Mouse (Mus musculus): ENCODE results near the gene Plcd3. TPM values are rescaled to one million over a fixed set of nuclear protein-coding genes. Genes with fewer than 3 reads are reported as not detected.

The Plcd3 gene
- total RNA-seq (2021), result 1 to 10 TPM; 8.7 to 8.9 TPM
- long read RNA-seq, experiment 1, partial matches to known transcripts, result 1 of 1 reads
- long read RNA-seq, experiment 1, other reads (novel, unspliced or antisense), result 0 of 1 reads
- long read RNA-seq, experiment 2, transcript Plcd3-201 (15 exons, 3,023 nt), result major isoform, 6 of 16 reads
- long read RNA-seq, experiment 2, partial matches to known transcripts, result 4 of 16 reads
- long read RNA-seq, experiment 2, other reads (novel, unspliced or antisense), result 6 of 16 reads

DNA sequence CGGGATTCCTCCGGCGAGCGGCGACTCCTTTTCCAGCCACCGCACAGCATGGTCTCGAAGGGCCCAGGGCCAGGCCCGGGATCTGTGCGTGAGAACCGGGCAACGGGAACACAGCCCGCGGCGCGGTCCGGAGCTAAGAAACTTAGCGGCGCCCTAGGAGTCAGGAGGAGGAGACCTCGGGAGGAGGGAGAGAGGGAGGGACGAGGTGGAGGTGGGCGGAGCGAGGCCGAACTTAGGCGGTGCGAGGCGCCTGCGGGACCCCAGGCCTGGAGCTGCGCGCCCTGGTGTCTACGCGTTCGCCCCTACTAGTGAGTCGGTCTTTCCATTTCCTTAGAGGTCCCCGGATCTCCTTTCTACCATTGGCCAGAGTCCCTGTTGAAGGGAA, at the start of gene Plcd3, which contains the start of gene Acbd4:
TSS of gene Plcd3 (minus strand) at position 178 of the 385 bp plus-strand sequence.
TSS of gene Acbd4 (plus strand) at position 202 of the 385 bp plus-strand sequence.
- peak; percentile 46 to 58 for DNase-seq (ENCODE audit: low spot score in 2 of 2)

DNA sequence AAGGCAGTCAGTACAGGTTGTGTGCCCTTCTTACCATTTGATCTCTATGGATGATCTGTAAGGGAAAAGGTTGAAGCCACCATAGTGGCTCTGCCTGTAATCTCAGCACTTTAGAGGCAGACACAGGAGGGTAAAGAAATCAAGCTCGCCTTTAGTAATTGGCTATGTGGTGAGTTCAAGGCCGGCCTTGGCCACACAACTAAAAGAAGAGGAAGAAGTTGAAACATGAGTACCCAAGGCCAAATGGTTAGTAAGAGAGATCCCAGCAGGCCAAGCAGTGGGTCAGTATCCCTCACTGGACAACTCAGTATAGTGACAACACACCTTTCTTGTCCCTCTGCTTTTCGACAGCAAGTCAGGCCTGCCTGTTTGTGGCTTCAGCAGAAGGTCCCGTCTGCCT, 48.3 kb upstream of the Plcd3 start:
- no peak for DNase-seq (ENCODE audit: low spot score in 2 of 2)

DNA sequence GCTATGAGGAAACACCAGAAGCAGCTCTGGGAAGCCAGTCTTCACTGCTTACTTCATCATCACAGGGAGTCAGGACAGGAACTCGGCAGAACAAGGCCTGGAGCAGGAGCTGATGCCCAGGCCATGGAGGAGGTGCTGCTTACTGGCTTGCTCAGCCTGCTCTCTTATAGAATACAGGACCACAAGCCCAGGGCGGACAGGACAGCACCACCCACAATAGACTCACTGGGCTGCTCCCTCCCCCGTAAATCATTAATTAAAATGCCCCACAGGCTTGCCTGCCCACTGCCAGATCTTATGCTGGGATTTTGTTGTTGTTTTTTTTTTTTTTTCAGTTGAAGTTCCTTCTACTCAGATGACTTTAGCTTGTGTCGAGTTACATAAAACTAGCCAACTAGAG, 46.3 kb upstream of the Plcd3 start:
- DNase-seq (ENCODE audit: low spot score in 2 of 2), result no peak

DNA sequence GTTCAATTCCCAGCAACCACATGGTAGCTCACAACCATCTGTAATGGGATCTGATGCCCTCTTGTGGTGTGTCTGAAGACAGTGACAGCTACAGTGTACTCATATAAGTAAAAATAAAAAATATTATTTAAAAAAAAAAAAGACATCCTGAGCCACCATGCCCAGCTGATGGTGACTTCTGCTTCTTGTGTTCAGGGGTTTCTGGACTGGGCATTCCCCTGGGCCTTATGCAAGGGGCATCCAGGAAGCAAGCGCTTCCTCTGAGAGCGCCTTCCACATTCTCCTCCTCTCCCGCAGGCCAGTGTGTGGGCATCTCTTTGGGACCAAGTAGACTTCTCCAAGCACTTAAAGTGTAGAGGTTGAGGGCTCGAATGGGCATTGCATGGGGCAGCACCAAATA, 44.9 kb upstream of the Plcd3 start:
- no peak for DNase-seq (ENCODE audit: low spot score in 2 of 2)

DNA sequence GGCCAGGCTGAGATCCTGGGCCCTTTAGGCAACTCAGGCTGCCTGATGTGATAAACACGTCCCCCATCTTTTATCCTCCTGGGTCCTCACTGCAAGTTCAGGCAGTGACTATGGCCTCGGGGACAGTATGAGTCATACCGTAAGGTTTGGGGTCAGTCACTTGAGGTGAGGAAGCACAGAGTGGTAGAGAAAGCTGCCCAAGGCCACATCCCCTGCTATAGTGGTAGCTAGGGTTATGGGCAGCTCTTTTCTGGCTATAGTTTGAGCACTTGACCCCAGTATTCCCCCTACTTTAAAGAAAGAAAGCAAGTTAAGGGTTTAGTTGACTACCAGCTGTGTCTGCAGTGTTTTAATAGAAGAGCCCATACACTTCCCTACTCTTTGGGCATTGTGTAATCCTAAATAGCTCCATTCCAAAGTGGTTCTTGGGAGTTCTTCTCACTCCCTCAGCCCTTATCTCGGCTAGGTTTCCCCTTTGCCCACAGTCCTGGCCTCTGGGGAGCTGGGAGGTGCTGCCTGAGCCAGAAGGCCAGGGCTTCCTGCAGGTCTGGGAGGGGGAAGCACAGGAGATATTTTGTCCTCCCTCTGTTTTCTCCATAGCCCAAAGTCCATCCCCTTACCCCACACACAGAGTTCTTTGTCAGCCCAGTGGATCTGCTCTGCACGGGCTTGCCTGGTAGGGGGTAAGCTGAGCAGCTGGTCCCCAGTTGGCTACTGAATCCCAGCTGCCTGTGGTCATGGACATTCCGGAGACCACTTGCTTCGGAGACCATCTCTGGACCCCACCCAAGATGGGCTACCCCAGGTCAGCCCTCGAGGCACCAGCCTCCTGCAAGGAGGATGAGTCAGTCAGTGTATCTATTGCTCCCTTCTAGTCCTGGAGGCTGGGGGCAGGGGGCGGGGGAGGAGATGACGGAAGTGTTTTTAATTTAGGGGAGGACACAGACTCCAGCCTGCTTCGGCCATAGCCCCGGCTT, 43.1 kb upstream of the Plcd3 start:
- DNase-seq (ENCODE audit: low spot score in 2 of 2), result no peak

DNA sequence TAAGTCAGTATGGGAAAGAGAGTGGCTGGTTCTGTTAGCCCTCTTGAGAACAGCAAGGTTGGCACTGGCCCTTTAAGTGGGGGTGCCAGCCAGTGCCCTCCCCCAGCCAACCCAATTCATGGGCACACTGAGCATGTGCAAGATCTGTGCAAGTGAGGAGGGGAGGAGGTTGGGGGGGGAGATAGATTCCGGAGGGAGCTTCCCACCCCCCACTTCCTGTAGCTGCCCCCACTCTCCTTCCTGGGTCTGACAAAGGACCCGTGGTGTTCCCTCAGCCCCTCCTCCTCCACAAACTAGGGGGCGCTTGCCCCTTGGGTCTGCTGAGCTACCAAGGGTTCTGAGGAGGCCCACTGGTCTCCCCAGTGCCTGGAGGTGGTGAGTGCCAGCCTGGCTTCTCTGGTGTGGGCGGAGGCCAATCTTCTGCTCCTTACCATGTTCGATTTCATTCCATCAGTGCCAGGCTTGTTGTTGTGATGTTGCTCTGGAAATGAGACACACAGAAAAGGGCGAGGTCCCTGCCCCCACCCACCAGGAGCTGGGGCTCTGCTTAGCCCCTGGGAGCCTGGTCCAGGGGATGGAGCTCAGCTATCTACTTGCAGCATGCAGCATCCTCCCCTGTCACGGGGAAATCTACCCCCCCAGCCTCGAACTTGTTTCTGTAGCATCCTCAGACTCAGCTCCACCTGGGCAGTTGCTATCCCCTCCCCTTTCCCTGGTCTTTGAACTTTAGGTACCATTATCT, 41.2 kb upstream of the Plcd3 start:
- peak in 1 of 2 experiments; percentile 62 for DNase-seq (ENCODE audit: low spot score in 2 of 2)

DNA sequence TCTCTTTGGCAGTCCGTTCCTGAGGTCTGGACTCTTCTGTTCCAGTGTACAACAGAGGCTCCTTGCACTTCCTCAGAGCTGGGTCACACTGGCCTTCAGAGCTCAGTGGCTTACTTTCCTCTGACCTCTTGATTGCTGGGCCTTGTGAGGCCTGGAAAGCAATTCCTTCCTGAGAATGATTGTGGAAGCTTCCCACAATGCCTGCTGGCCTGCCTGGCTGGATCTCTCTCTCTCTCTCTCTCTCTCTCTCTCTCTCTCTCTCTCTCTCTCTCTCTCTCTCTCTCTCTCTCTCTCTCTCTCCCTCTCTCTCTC, 40.4 kb upstream of the Plcd3 start:
- DNase-seq (ENCODE audit: low spot score in 2 of 2), result no peak

DNA sequence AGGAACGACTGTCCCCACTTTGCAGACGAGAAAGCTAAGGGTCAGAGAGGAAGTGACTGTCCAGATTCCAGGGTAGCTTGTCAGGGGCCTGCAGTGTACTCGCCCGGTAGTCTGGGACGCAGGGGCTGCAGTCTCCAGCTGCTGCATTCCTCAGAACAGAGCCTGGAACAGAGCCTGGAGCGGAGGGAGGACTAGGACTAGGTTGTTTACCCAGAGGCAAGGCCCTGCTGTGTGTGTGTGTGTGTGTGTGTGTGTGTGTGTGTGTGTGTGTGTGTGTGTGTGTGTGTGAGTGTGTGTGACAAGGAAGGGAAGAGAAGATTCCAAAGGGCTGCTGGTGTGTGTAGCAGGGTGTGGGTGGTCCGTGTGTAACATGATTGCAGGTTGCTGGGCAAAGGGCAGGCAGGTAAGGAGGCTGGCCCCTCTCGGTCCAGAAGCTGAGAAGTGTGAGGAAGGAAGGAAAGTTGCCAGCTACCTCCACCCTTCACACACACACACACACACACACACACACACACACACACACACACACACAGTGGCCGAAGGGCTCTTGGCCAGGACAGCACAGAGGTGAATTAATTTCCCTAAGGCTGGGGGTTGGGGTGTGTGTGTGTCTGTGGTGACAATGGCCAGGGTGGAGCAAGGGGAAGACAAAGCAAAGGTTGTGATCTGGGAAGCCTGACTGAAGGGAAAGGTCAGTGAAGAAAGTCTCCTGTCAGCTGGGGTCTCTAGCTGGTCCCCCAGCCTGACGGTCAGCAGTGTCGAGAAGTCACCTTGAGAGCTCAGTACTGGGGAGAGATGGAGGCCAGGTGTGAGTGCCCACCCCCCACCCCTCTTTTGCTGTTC, 39.9 kb upstream of the Plcd3 start:
- no peak for DNase-seq (ENCODE audit: low spot score in 2 of 2)

DNA sequence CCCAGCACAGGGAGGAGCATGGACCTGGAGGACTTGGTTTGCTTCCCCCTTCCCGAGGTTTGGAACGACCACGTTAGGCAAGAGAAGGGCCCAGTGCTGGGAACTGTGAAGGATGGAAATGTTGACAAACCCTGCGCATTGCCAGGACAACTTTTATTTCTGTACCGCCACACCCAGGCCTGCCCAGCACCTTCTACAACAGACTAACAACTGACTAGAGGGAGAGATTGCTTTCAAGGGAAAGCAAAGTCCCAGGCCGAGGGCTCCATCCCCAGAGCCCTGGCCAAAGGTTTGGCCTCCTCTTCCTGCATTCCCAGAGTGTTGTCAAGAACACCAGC, 39.3 kb upstream of the Plcd3 start:
- DNase-seq (ENCODE audit: low spot score in 2 of 2), result no peak

DNA sequence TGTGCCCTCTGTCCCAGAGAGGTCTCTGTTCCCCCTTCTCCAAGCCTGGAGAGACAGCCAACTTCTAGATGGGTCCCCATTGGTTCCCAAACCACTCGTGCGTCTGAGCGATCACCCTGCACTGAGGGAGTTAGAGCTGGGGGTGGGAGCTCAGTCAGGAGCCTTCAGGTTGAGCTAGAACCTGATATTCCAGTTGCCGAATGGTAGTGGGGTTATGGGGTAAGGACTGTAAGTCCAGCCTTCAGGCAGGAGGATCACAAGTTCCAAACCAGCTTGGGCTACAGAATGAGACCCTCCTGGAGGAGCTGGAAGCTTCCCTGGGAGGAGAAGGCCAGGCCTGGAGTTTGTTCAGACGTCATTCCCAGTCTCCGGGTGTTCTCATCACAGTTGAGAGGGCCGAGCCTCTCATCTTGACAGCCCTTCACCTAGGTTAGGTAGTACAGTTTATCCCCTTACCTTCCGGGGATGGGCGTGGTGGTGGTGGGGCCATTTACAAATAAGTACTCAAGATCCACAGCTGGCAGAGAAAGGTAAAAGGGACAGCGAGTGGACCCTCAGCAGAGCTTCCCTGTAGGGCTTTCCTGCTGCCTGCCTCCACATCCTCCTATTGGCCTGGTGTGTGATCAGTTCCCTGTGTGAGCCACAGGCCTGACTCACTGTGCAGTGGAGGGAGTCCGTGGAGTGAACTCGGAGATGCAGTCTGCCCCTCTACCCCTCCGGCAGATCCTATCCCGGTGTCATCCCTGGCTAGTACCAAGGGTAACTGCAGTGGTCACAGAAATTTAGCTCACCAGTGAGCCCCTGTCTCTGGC, 38.7 kb upstream of the Plcd3 start:
- no peak for DNase-seq (ENCODE audit: low spot score in 2 of 2)

DNA sequence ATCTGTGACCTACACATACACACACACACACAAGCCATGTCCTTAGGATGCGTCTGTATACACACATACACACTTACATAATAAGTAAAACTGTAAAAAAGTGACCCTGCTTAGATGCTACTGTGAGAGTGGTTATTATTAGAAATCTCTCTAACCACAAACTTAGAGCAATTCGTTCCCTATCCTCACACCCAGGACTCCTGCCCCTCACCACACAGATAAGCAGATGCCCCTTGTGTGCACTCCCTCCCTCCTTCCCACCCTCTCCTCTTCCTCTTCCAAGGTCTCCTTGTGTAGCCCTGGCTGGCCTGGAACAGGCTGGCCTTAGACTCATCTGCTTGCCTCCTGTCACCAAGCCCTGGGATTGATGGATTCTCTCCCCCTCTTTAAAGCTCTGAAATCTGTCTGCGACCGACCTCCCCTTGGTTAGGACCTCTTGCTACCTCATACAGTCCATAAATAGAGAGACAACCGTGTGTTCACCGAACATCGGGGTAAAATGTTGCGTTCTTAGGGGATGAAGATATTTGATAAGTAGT, 34.6 kb upstream of the Plcd3 start:
- no peak for DNase-seq (ENCODE audit: low spot score in 2 of 2)

DNA sequence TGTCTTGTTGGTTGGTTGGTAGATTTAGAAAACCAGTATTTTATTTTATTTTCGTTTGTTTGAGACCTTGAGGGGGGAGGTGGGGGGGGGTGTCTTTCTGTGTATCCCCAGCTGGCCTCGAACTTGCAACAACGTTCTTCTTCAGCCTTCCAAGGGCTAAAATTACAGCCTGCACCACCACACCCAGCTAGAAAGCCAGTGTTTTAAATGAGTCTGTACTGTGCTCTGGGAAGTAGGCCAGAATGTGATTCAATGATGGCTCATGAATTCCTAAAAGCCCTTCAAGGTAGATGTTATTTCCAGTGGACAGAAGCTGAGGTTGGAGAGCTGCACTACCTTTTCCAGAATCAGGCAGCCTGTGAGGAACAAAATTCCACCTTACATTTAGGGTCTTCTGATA, 32.8 kb upstream of the Plcd3 start:
- no peak for DNase-seq (ENCODE audit: low spot score in 2 of 2)

DNA sequence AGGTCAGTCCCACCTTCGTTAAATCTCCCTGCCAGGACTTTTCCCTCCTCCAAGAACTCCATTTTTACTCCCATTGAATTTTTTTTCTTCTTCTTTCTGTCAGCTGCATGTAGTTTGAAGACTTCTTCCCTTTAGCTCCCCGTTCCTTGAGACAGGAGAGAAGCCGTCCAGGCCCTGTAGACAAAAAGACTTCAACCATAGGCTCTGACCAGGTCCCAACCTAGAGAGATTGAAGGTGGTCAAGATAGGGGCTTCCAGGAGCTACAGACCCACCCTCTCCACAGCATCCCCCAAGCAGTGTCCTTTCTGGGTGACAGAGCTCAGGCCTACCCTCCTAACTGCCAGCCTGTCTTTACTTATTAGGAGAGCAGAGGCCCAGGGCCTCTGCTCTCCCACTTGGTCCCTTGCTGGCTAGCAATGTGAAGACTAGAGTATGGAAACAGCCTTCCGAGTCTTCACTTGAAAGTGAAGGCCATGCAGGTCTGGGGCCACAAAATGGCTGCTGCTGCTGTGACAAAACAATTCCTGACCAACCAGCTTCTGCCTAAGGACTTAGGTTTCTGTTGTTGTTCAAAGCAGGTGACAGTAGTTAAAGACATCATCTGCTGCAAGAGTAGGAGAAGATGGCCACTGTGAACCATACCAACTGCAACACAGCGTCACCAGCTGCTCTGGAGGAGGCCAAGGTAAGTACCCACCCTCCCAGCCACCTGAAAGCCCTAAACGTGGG, 32.2 kb upstream of the Plcd3 start:
- DNase-seq (ENCODE audit: low spot score in 2 of 2), result no peak

DNA sequence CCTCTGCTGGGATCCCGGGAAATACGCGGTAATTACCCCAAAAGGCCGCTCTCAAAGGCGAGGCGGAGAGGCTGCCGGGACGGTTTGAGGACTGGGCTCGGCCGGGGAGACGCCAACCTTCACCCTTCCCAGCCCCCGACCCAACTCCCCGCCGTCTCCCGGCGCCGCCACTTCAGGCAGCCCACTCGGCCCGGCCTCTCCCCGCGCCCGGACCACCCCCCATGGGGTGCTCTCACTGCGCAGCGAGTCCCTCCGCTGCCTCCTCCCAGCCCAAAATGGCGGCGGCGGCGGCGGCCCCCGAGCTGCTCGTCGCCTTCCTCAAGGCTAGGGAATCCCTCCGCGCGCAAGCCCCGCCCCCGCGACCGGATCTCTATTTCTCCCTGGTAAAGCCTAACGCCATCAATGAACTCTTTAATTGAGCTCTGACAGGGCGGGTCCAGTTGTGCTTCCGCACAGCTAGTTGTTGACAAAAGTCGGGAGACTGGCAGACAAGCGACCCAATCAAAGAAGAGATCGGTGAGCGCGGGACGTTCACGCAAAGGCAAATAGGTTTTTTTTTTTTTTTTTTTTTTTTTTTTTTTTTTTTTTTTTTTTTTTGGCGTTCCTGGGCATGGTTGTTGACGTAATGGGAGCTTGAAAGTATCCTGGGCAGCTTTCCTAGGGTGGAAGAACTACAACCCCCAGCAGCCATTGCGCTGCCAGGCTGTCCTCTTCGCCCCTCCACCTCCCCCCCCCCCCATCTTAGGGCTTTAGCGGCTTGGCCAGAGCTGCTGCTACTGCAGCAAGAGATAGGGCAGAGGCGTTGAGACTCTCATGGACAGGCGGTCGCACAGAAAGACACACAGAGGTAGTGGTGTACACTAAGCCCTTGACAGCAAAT, 31.4 kb upstream of the Plcd3 start:
- DNase-seq (ENCODE audit: low spot score in 2 of 2), result peak; percentile 99

DNA sequence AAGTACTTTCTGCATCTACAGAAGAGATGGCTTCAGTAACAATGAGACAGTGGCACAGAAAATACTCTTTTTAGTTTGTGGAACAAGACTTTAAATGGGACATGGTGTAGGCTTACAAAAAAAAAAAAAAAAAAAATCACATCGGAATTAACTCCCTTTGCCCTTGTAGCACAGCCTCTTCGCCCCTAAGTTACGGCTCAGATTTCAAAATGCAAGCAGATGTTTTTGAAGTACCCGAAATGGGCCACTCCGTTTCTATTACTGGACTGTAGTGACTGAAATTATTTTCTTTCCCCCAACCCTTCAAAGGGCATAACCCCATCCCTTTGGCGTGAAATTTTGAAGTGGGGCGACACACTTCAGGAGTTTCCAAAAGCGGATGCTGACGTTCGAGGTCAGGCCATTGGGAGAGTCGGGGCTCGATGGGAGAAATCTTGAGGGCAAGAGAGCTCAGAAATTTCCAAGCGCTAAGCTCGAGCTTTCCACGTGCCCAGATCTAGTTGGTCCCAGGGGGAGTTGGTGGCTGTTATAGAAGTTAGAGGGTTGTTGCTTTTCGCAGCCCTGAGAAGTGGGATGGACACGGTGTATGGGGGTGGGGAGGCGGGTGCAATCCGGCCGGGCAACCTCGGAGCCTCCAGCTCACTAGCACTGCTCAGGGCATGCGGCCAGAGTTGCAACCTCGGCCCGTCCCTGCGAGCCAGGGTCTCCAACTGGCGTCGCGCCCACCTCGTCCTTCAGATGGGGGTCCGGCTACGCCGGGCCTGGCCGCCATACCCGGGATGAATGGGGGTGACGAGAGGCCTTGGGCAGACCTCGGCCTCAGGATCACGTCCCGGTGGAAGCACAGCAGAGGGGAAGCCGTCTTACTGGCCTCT, 30.5 kb upstream of the Plcd3 start, which contains the start of gene Hexim2:
TSS of gene Hexim2 (plus strand) at position 729 of the 875 bp plus-strand sequence.
- DNase-seq (ENCODE audit: low spot score in 2 of 2), result peak; percentile 47 to 52

DNA sequence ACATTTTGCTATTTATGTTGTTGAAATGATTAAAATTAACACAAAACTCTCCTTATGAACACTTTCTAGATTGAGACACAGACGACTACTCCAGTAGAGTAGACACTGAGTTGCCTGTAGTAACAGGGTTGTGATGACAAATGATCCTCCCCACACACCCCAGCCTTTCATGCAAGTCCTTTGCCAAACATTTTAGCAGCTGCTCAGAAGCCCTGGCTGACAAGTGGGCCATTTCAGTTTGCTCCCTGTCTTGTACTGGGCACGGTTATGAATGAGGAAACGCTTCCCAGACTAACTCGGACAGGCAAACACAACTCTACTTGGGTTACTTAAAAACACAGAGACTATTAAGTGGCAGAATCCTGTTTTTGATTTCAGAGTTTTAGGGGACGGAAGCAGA, 18.9 kb upstream of the Plcd3 start:
- no peak for DNase-seq (ENCODE audit: low spot score in 2 of 2)

DNA sequence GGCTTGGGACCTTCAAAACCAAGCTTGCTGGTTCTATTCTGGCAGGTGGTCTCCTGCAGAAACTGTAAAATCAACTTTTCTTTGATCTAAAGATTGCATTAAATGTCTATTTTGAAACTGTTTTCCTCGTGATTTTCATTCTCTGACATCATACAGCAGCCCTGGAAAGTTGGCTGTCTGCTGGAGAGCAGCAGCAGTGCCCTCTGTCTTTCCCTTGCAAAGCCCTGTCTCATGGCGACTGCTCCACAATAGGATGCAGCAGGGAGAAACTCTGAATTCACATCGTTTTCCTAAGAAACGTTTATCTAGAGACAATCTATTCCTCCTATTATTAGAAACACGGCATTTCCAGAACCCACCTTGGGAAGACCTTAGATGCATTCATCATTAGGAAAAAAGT, 18.2 kb upstream of the Plcd3 start:
- DNase-seq (ENCODE audit: low spot score in 2 of 2), result no peak

All from adrenal gland, postnatal 4 days (tissue).